Mouse (Mus musculus) embryo, embryonic 11 days (tissue): ENCODE data around the gene Acp5.
A peak's percentile ranks its signal among the peaks of the same experiment; 100 is the strongest.

Experiments used
- DNase-seq: peaks from one replicate; pipeline ENCODE4 v3.0.0-alpha.2; 2015

Gene Acp5

GRCm38 (mm10) chr9:22092746-22093145 is 42.8 kb downstream of the Acp5 start:
- no peak for DNase-seq

- no peak for DNase-seq
These were observed 45.5 kb downstream of the Acp5 start for GRCm38 (mm10) chr9:22089986-22090385.

- no peak for DNase-seq
These were observed 46.2 kb downstream of the Acp5 start for GRCm38 (mm10) chr9:22089281-22089680.

GRCm38 (mm10) chr9:22087034-22087618 is 48.4 kb downstream of the Acp5 start:
- DNase-seq, result no peak

- no peak for DNase-seq
These were observed 49.5 kb downstream of the Acp5 start for GRCm38 (mm10) chr9:22086012-22086411.

- DNase-seq, result peak; percentile 95
These were observed 50.3 kb downstream of the Acp5 start, which contains the start of gene Ecsit for GRCm38 (mm10) chr9:22085022-22085834. Ecsit (minus strand) TSS chr9:22085438.

- DNase-seq, result no peak
These were observed 50.9 kb downstream of the Acp5 start for GRCm38 (mm10) chr9:22084667-22085021.
